Mouse (Mus musculus): Measurements from ENCODE around the gene Lrrc8c.

GRCm38 (mm10) chr5:105557346-105557745 lies 38.2 kb downstream of the Lrrc8c start:
- no peak for TF ChIP-seq CTCF (IDR thresholded peaks at IDR 0.05)
- TF ChIP-seq EP300 (IDR thresholded peaks at IDR 0.05): no peak
